Mouse (Mus musculus) hindbrain, embryonic 10.5 days (tissue): ENCODE measurements around the gene Cracr2a. TPM values are rescaled to one million over a fixed set of nuclear protein-coding genes. Genes with fewer than 3 reads are reported as not detected.

ENCODE experiments used
- DNase-seq: peaks from one replicate; pipeline ENCODE4 v3.0.0-alpha.2; 2017; ENCODE audit warnings: low spot score
- H3K27ac ChIP-seq: fragments of 300-500 bp; sonication (generic); 2 replicates; pipeline ENCODE4 v1.5.1; 2016; ENCODE audit warnings: mild to moderate bottlenecking, moderate library complexity
- H3K27me3 ChIP-seq: fragments of 300-500 bp; sonication (generic); 2 replicates; pipeline ENCODE4 v1.6.1; 2016; ENCODE audit warnings: mild to moderate bottlenecking; ENCODE audit not compliant: poor library complexity, insufficient read depth, severe bottlenecking
- H3K36me3 ChIP-seq: fragments of 300-500 bp; sonication (generic); 2 replicates; pipeline ENCODE4 v1.6.1; 2016; ENCODE audit warnings: mild to moderate bottlenecking, moderate library complexity
- H3K4me1 ChIP-seq: fragments of 300-500 bp; sonication (generic); replicated peaks from 2 replicates; pipeline ENCODE4 v1.6.1; 2016; ENCODE audit warnings: mild to moderate bottlenecking
- H3K4me3 ChIP-seq: fragments of 300-500 bp; sonication (generic); 2 replicates; pipeline ENCODE4 v1.5.1; 2016; ENCODE audit warnings: mild to moderate bottlenecking, moderate library complexity
- H3K9me3 ChIP-seq: fragments of 300-500 bp; sonication (generic); 2 replicates; pipeline ENCODE4 v1.6.1; 2016; ENCODE audit warnings: mild to moderate bottlenecking, moderate library complexity
- WGBS: fragments of 180-500 bp; shearing (Covaris S2); methylation state at CpG from one replicate; pipeline ENCODE4 v1.1.7; 2016; 5-methylcytosine and 5-hydroxymethylcytosine counted together
- polyA plus RNA-seq: library from polyadenylated mRNA; unstranded; fragments of >200 nt; fragmentation: Nextera tagmentation; extraction: Ambion mirVana; gene quantifications from 2 replicates; pipeline ENCODE4 v1.2.1, GENCODE M21; 2016

Cracr2a gene
- polyA plus RNA-seq, 1 experiment from 2014 or later, result 1.0 TPM

DNA sequence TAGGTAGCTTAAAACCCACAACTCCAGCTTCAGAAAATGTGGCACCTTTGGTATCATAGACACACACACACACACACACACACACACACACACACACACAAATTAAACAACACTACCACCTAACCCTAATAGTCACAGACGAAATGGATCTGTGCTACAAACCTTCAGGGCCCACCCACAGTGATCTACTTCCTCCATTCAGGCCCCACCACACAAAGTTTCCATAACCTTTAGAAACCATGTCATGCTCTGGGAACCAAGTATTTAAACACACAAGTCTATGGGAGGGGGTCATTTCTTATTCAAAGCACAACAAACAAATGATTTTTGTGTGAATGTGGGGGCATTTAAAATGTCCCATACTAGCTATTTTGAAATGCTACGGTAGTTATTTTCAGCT, 14.1 kb downstream of the Cracr2a start:
- H3K27me3 ChIP-seq, result no peaks in the 10 kb centered on the region
- H3K4me1 ChIP-seq, result 0 out of 2 replicates have a peak, but pooled peaks cover 8% of the 10 kb centered on the region
- no peak for DNase-seq
- WGBS, result 83% methylated on average over 2 of the region's 2 CpGs
- H3K27ac ChIP-seq, result no peak overlapping the region
- no peak overlapping the region for H3K4me3 ChIP-seq
- H3K9me3 ChIP-seq, result no peaks in the 10 kb centered on the region
- H3K36me3 ChIP-seq, result no peaks in the 10 kb centered on the region

DNA sequence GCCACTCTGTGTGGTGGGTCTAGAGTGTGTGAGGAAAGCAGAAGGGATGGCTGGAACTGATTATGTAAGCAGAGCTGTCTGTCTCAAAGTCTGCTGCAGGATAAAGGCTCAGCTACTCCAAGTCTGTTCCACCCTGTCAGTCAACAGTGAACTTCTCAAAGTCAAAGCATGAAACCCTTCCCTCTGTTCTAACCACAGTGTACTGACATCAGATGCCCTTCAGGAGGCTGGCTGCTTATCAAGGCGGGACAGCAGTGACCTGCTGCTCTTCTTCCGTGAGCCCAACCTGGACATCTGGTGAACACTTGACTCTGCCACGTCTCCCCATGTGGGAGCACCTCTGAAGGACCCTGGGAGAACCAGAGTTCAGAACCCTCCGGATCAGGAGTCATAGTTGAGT, 16.6 kb downstream of the Cracr2a start:
- Histone ChIP-seq H3K4me1 (peaks cover 20% of the 10 kb centered on the region), H3K27ac (no peak overlapping the region), H3K9me3 (no peaks in the 10 kb centered on the region), H3K36me3 (no peaks in the 10 kb centered on the region), H3K4me3 (no peak overlapping the region), H3K27me3 (peaks cover 5% of the 10 kb centered on the region; the same call in 1 of the 2 replicates)
- no peak for DNase-seq
- 71% methylated on average over 4 of the region's 4 CpGs for WGBS

- Histone ChIP-seq H3K9me3 (no peaks in the 10 kb centered on the region), H3K27me3 (peaks cover 6% of the 10 kb centered on the region; the same call in 1 of the 2 replicates), H3K4me3 (no peak overlapping the region), H3K27ac (no peak overlapping the region), H3K4me1 (peaks cover 21% of the 10 kb centered on the region), H3K36me3 (no peaks in the 10 kb centered on the region)
- WGBS, result 64% methylated on average over 7 of the region's 7 CpGs
- no peak for DNase-seq
Measured at GRCm38 (mm10) chr6:127578316-127578715, 17.2 kb downstream of the Cracr2a start.

GRCm38 (mm10) chr6:127578810-127579209, 17.7 kb downstream of the Cracr2a start:
- 67% methylated on average over 5 of the region's 5 CpGs for WGBS
- H3K27ac ChIP-seq, result no peak overlapping the region
- H3K36me3 ChIP-seq, result no peaks in the 10 kb centered on the region
- no peak overlapping the region for H3K4me3 ChIP-seq
- no peaks in the 10 kb centered on the region for H3K9me3 ChIP-seq
- peaks cover 6% of the 10 kb centered on the region; the same call in 1 of the 2 replicates for H3K27me3 ChIP-seq
- peaks cover 21% of the 10 kb centered on the region for H3K4me1 ChIP-seq
- DNase-seq, result no peak

DNA sequence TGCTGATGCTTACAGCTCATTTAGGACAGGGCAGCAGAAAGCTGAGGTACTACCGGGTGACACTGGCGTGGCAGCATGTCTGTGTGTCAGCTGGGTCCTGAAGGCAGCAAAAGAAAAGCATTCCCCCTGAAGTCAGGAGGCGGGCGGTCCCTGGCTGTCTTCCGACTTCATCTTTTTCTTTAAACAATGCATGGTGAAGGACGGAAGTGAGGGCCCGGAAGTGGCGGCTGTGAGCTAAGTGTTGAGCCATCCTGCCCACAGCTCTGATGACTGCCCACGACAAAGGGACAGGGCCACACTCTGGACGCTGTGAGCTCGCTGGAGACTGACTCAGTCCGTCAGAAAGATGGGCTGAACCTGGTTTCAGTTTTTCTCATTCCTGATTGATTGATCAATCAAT, 20.8 kb downstream of the Cracr2a start:
- H3K4me3 ChIP-seq, result peak overlapping the region; percentile 34
- peak overlapping the region; percentile 62 for H3K27ac ChIP-seq
- H3K9me3 ChIP-seq, result no peaks in the 10 kb centered on the region
- WGBS, result 51% methylated on average over 12 of the region's 12 CpGs
- no peaks in the 10 kb centered on the region for H3K36me3 ChIP-seq
- H3K27me3 ChIP-seq, result peaks cover 6% of the 10 kb centered on the region; the same call in 1 of the 2 replicates
- peaks cover 21% of the 10 kb centered on the region for H3K4me1 ChIP-seq
- DNase-seq, result no peak

DNA sequence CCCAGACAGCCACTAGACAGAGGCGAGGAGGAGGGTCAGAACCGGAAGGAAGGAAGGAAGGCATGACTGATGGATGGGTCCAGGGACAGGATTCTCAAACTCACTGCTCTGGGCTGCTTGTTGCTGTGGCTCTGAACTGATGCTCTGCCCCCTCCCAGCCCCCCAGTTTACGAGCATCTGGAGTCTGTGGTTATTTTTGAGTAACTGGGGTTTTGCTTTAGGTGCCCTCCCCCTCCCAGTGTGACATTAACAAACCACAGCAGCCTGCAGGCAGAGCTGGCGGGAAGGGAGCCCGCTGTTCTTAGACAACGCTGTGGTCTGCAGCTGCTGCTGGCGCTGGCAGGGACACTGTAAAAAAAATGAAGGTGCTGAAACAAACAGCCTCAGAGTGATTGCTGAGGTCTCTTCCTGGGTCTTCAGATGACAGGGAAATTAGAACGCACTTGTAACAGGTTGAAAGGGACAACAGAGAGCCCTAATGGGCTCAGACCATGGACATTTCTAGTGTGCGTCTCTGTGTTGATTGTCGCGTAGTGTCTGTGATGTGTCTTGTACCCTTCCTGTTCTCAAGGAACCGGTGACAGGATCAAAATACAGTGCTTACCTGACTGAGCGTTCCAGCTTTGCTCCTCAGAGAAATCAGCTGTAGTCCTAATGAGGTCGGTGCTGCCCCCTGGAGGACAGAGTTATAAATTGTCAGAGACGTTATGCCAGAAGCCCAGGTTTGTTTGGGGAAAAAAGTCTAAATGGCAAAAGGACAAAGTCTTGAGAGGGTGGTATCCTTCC, 21.4 kb downstream of the Cracr2a start:
- Histone ChIP-seq H3K27me3 (peaks cover 6% of the 10 kb centered on the region; the same call in 1 of the 2 replicates), H3K9me3 (no peaks in the 10 kb centered on the region), H3K4me3 (peak overlapping the region; percentile 34), H3K27ac (peak overlapping the region; percentile 62), H3K36me3 (no peaks in the 10 kb centered on the region), H3K4me1 (peaks cover 21% of the 10 kb centered on the region)
- peak; percentile 77 for DNase-seq
- 9% methylated on average over 15 of the region's 15 CpGs for WGBS

DNA sequence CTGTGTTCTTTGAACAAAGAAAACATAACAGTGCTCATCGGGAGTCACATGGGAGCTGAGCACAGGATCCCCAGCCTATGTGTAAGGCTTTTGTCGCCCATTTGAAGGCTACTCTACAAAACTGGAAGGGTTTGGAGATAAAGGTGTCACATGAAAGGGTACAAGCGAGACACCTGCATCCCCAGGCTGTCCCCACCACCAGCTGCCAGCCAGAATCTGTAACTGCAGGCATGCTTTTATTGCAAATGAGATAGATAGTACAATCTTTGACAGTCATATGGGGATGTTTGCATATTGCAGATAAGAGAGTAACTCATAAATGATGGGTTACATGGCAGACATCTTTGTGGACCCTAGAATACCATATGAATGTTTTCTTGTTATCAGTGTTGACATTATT, 30.3 kb downstream of the Cracr2a start:
- H3K36me3 ChIP-seq, result no peaks in the 10 kb centered on the region
- 0 out of 2 replicates have a peak, but pooled peaks cover 7% of the 10 kb centered on the region for H3K4me1 ChIP-seq
- no peak overlapping the region for H3K4me3 ChIP-seq
- no peak for DNase-seq
- no peak overlapping the region for H3K27ac ChIP-seq
- 71% methylated on average over 3 of the region's 3 CpGs for WGBS
- H3K9me3 ChIP-seq, result no peaks in the 10 kb centered on the region
- peaks cover 18% of the 10 kb centered on the region for H3K27me3 ChIP-seq

DNA sequence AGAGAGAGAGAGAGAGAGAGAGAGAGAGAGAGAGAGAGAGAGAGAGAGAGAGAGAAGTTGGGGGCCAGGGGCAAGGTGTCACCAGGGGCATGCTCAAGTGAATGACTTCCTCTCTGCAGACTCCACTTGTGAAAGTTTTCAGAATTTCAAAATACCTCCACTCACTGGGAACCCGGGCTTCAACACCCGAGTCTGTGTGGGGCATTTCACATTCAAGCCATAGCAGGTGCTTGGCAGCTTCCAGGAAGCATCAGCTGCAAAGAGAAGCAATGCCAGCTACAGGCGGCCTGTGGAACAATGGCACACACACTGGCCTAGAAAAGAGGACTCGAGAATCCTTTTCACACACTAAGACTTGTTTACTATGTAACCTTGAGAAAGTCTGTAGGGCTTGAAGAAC, 32.3 kb downstream of the Cracr2a start:
- WGBS, result 64% methylated on average over 4 of the region's 4 CpGs

GRCm38 (mm10) chr6:127599280-127599679, 38.1 kb downstream of the Cracr2a start:
- Histone ChIP-seq H3K36me3 (no peaks in the 10 kb centered on the region), H3K4me1 (no peaks in the 10 kb centered on the region), H3K27ac (no peak overlapping the region), H3K9me3 (peaks cover 4% of the 10 kb centered on the region; the same call in 1 of the 2 replicates), H3K27me3 (no peaks in the 10 kb centered on the region), H3K4me3 (no peak overlapping the region)
- no peak for DNase-seq
- WGBS, result 86% methylated on average over 6 of the region's 6 CpGs

More for the DNA sequence above, 32.3 kb downstream of the Cracr2a start:
- H3K27ac ChIP-seq, result no peak overlapping the region
- H3K4me1 ChIP-seq, result 0 out of 2 replicates have a peak, but pooled peaks cover 7% of the 10 kb centered on the region
- no peak overlapping the region for H3K4me3 ChIP-seq
- DNase-seq, result no peak
- H3K27me3 ChIP-seq, result peaks cover 18% of the 10 kb centered on the region
- no peaks in the 10 kb centered on the region for H3K9me3 ChIP-seq
- no peaks in the 10 kb centered on the region for H3K36me3 ChIP-seq

DNA sequence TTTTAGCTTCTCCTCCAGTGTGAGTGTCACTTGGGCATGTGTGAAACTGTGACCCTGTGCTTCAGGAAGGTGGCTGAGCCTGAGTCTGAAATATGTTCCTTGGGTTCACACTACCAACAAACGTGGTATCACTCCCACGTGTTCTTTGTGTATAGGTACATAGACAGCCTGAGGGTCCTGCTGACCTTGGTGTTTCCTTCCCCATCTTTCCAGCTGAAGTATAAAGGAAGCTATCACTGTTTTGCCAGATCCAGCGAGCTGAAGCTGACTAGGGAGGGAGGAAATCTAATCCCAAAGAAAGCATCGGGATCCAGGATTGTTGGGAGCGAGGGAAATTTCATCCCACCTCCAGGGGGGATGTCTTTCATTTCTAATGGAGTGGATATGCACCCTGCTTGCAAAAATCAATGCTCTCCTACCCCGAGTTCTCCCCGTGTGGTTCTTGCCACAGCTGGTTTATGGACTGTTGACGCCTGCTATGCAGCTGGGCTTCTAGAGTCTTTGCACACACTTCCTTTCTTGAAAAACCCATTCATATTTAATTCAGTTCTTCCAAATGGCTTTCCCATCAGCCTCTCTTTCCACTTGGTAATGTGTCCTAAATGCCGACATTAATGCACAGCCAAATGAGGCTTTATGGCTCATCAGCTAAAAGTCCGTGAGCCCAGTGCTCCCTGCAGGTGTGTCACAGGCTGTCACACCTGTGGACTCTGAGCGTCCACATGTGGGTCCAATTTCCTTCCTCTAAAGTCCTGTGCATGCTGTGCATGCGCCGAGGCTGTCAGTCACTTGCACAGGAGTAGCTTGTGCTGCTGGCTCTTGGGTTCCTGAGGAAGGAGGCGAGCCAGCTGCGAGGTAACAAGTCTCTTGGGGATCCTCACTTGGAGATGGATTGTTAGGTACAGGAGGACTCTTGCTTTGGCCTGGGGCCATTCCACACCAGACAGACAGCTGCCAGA, 44.2 kb downstream of the Cracr2a start:
- no peak overlapping the region for H3K4me3 ChIP-seq
- peaks cover 4% of the 10 kb centered on the region; the same call in 1 of the 2 replicates for H3K9me3 ChIP-seq
- H3K27me3 ChIP-seq, result no peaks in the 10 kb centered on the region
- 70% methylated on average over 15 of the region's 15 CpGs for WGBS
- DNase-seq, result no peak
- 0 out of 2 replicates have a peak overlapping the region, but pooled peaks have one; percentile 29 for H3K27ac ChIP-seq
- no peaks in the 10 kb centered on the region for H3K36me3 ChIP-seq
- 0 out of 2 replicates have a peak, but pooled peaks cover 6% of the 10 kb centered on the region for H3K4me1 ChIP-seq

DNA sequence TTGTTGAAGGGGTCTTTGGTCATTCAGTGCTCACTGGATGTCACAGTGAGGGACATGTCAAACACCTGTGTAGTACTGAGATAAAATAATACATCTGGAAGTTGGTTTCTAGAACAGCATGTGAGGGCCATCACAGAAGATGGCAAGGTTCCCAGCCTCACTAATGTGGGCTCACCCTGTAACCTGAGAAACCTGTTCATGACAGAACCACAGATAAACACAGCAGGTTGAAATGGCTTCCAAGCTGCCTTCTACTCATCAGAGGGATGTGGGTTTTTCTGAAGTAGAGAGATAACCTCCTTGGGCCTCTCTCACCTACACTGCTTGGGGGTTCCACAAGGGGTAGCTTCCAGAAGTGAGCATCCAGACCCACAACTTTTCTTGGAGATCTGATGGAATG, 48.5 kb downstream of the Cracr2a start:
- DNase-seq, result no peak
- no peak overlapping the region for H3K27ac ChIP-seq
- peaks cover 16% of the 10 kb centered on the region for H3K4me1 ChIP-seq
- no peaks in the 10 kb centered on the region for H3K9me3 ChIP-seq
- H3K36me3 ChIP-seq, result no peaks in the 10 kb centered on the region
- H3K4me3 ChIP-seq, result no peak overlapping the region
- no peaks in the 10 kb centered on the region; the same call in 1 of the 2 replicates for H3K27me3 ChIP-seq

DNA sequence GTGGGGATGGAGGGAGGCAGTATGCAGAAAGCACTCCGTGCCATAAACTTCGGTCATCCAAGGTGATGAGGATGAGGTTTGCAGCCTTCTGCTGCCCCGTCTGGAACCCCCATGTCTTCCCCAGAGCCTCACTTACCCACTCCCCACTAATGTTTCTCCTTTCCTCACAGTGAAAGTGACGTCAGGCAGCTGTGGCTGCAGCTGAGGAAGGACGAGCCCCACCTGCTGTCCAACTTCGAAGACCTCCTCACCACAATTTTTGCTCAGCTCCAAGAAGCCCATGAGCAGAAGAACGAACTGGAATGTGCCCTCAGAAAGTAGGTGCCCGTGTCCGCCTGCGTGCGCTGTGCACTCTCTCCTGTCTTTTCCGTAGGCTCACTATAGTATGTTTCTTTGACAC, 50.1 kb downstream of the Cracr2a start:
- no peaks in the 10 kb centered on the region for H3K36me3 ChIP-seq
- H3K27me3 ChIP-seq, result no peaks in the 10 kb centered on the region; the same call in 1 of the 2 replicates
- 85% methylated on average over 12 of the region's 12 CpGs for WGBS
- no peak for DNase-seq
- no peak overlapping the region for H3K4me3 ChIP-seq
- no peak overlapping the region for H3K27ac ChIP-seq
- H3K4me1 ChIP-seq, result peaks cover 14% of the 10 kb centered on the region
- H3K9me3 ChIP-seq, result no peaks in the 10 kb centered on the region
